Mouse (Mus musculus): Measurements from ENCODE around the gene Ascl5. TPM values are rescaled to one million over a fixed set of nuclear protein-coding genes. Genes with fewer than 3 reads are reported as not detected.

Gene Ascl5
- total and polyA plus RNA-seq, 2 experiments = not detected

DNA sequence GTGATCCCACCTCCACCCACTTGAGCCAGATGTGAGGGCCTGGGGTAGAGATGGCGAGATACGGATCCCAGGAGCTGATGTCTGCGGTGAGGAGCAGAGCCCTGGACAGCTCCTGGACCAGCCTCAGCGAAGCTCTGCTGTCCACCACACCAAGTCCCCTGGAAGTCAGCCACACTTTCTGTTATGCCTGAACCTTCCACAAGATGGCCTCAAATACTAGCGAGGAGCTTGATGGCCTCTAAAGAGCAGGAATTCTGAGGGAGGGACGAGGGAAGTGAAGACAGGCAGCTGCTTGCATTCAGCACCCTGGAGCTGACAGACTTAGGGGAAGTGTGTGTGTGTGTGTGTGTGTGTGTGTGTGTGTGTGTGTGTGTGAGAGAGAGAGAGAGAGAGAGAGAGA lies 861 bp downstream of the Ascl5 start:
- H3K79me2 ChIP-seq (ENCODE audit: control insufficient read depth, insufficient read depth, low read length) = no peaks in the 10 kb centered on the region
- no peaks in the 10 kb centered on the region for H3K36me3 ChIP-seq (ENCODE audit: control insufficient read depth, insufficient read depth, low read length)
- 2% methylated on average over 6 of the region's 6 CpGs for WGBS
- no peak for TF ChIP-seq POLR2A (IDR thresholded peaks at IDR 0.05; ENCODE audit: extremely low read depth, insufficient read depth, low read length)
- peak; percentile 56 for TF ChIP-seq CTCF (IDR thresholded peaks at IDR 0.05; ENCODE audit: low read depth, low read length)
- H3K4me1 ChIP-seq (ENCODE audit: control insufficient read depth, insufficient read depth, low read length) = no peaks in the 10 kb centered on the region
- peak; percentile 61 for DNase-seq (ENCODE audit: extremely low read depth, low read depth, low spot score)
- H3K27me3 ChIP-seq (ENCODE audit: control insufficient read depth, insufficient read depth, low read length) = peaks cover 8% of the 10 kb centered on the region; the same call in 1 of the 2 replicates
- no peak overlapping the region for H3K9ac ChIP-seq (ENCODE audit: low read depth, low read length)
- H3K27ac ChIP-seq (replicated peaks; ENCODE audit: insufficient read depth, low read depth, low read length) = no peak overlapping the region
- H3K4me3 ChIP-seq (ENCODE audit: insufficient read depth, low read depth, low read length) = no peak overlapping the region

DNA sequence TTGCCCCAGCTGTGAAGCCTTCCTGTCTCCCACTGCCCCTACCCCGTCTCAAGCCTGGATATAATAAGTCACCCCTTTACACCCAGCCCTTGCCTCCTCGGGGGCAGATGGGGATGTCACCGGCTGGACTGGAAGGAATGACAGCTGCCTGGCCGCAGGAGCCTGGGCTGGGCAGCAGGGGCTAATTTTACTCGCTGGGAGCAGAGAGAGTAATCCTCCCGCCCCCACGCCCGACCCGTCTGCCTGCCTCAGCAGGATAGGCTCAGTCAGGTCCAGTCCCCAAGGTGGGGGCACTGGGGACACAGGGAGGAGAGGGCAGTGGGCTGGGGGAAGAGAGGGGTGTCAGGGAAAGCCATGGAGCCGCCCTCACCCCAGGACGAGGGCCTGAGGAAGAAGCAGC lies 1.9 kb downstream of the Ascl5 start, which contains the start of gene Cacna1s:
Gene Cacna1s (plus strand): TSS at position 204 of the 400 bp plus-strand sequence.
- H3K4me3 ChIP-seq (ENCODE audit: insufficient read depth, low read depth, low read length) = no peak within 1 kb of the TSS
- TF ChIP-seq CTCF (IDR thresholded peaks at IDR 0.05; ENCODE audit: low read depth, low read length) (no peak), POLR2A (IDR thresholded peaks at IDR 0.05; ENCODE audit: extremely low read depth, insufficient read depth, low read length) (no peak)
- peaks cover 8% of the 10 kb centered on the region; the same call in 1 of the 2 replicates for H3K27me3 ChIP-seq (ENCODE audit: control insufficient read depth, insufficient read depth, low read length)
- WGBS = 72% methylated on average over 11 of the region's 11 CpGs
- no peak within 1 kb of the TSS for H3K27ac ChIP-seq (replicated peaks; ENCODE audit: insufficient read depth, low read depth, low read length)
- no peak for DNase-seq (ENCODE audit: extremely low read depth, low read depth, low spot score)
- H3K79me2 ChIP-seq (ENCODE audit: control insufficient read depth, insufficient read depth, low read length) = no peaks in the 10 kb centered on the region
- H3K36me3 ChIP-seq (ENCODE audit: control insufficient read depth, insufficient read depth, low read length) = no peaks in the 10 kb centered on the region
- no peaks in the 10 kb centered on the region for H3K4me1 ChIP-seq (ENCODE audit: control insufficient read depth, insufficient read depth, low read length)
- no peak within 1 kb of the TSS for H3K9ac ChIP-seq (ENCODE audit: low read depth, low read length)

DNA sequence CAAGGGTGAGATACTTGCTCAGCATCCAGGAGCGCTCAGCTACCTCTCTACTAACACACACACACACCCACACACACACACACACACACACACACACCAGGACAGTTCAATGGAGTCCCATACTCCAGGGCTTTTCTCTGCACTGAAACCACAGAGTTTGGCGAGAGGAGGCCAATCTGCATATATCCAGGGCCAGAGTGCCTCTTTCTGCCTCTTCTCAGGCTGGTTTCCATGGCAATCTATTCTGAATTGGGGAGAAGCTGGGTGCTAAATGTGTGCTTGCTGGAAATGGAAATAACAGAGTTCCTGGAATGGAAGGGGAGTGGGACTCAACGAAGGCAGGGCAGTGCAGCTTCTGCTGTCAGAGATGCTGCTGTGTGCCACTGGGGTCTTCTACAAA lies 5.2 kb downstream of the Ascl5 start:
- H3K4me3 ChIP-seq (ENCODE audit: insufficient read depth, low read depth, low read length) = no peak overlapping the region
- H3K27me3 ChIP-seq (ENCODE audit: control insufficient read depth, insufficient read depth, low read length) = peaks cover 2% of the 10 kb centered on the region; the same call in 1 of the 2 replicates
- TF ChIP-seq CTCF (IDR thresholded peaks at IDR 0.05; ENCODE audit: low read depth, low read length) = no peak
- no peak for TF ChIP-seq POLR2A (IDR thresholded peaks at IDR 0.05; ENCODE audit: extremely low read depth, insufficient read depth, low read length)
- no peaks in the 10 kb centered on the region for H3K4me1 ChIP-seq (ENCODE audit: control insufficient read depth, insufficient read depth, low read length)
- H3K9ac ChIP-seq (ENCODE audit: low read depth, low read length) = no peak overlapping the region
- 91% methylated on average over 3 of the region's 3 CpGs for WGBS
- H3K36me3 ChIP-seq (ENCODE audit: control insufficient read depth, insufficient read depth, low read length) = no peaks in the 10 kb centered on the region
- no peaks in the 10 kb centered on the region for H3K79me2 ChIP-seq (ENCODE audit: control insufficient read depth, insufficient read depth, low read length)
- no peak for DNase-seq (ENCODE audit: extremely low read depth, low read depth, low spot score)
- H3K27ac ChIP-seq (replicated peaks; ENCODE audit: insufficient read depth, low read depth, low read length) = no peak overlapping the region

DNA sequence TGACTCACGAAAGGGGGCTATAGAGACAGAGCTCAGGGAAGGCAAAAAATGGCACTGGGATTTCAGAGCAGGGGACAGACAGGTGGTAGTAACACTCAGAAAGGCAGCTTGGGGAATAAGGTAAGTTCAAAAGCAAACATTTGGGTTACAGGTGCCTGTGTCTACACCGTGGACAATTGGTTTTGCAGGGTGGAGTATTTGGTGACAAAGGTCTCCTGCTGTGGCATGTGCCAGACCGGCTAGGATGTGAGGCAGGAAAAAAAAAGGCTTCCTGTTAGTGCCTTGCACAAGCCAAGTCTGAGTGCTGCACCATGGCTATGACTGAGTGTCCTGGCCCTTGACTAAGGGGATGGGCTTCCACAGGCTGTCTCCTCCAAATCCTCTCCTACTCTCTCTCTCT lies 8.0 kb downstream of the Ascl5 start:
- no peak overlapping the region for H3K27ac ChIP-seq (replicated peaks; ENCODE audit: insufficient read depth, low read depth, low read length)
- no peak overlapping the region for H3K4me3 ChIP-seq (ENCODE audit: insufficient read depth, low read depth, low read length)
- H3K27me3 ChIP-seq (ENCODE audit: control insufficient read depth, insufficient read depth, low read length) = no peaks in the 10 kb centered on the region
- H3K9ac ChIP-seq (ENCODE audit: low read depth, low read length) = no peak overlapping the region
- DNase-seq (ENCODE audit: extremely low read depth, low read depth, low spot score) = peak; percentile 49
- H3K36me3 ChIP-seq (ENCODE audit: control insufficient read depth, insufficient read depth, low read length) = no peaks in the 10 kb centered on the region
- TF ChIP-seq CTCF (IDR thresholded peaks at IDR 0.05; ENCODE audit: low read depth, low read length) = no peak
- TF ChIP-seq POLR2A (IDR thresholded peaks at IDR 0.05; ENCODE audit: extremely low read depth, insufficient read depth, low read length) = no peak
- no peaks in the 10 kb centered on the region for H3K79me2 ChIP-seq (ENCODE audit: control insufficient read depth, insufficient read depth, low read length)
- H3K4me1 ChIP-seq (ENCODE audit: control insufficient read depth, insufficient read depth, low read length) = no peaks in the 10 kb centered on the region
- 14% methylated on average over 3 of the region's 3 CpGs for WGBS

DNA sequence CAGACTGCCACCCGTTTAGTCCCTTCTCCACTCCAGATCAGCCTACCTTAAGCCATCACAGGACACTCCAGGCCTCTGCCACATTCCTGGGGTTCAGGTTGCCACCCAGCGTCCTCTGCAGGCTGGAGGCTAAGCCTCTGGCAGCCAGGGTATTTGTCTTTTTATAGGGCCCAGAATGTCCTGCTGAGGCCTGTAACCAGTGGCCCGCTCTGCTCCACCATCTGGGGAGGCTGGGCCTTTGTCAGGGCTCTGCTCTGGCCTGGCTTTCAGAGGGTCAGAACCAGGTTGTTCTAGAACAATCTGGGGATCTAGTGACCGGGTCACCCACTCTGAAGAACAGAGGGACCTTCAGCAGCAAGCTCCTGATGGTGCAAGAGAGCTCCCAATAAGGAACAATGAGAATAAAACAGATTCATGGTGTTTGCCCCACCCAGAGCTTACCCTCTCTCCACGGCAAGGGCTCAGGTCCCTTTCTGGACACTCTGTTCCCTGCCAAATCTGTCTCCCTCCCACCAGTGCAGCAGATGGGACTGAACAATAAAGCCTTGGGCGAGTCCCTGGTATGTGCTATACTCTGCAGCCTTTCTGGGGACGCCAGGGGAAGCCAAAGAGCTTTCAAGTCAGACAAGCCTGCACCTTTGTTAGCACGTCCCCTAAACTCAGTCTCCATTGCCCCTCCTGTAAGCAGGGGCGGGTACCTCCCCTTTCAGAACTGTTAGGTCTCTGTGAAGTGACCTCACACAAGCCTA lies 10.6 kb downstream of the Ascl5 start:
- TF ChIP-seq POLR2A (IDR thresholded peaks at IDR 0.05; ENCODE audit: extremely low read depth, insufficient read depth, low read length) (no peak), CTCF (IDR thresholded peaks at IDR 0.05; ENCODE audit: low read depth, low read length) (no peak)
- Histone ChIP-seq H3K9ac (ENCODE audit: low read depth, low read length) (no peak overlapping the region), H3K27ac (replicated peaks; ENCODE audit: insufficient read depth, low read depth, low read length) (no peak overlapping the region), H3K27me3 (ENCODE audit: control insufficient read depth, insufficient read depth, low read length) (no peaks in the 10 kb centered on the region), H3K4me3 (ENCODE audit: insufficient read depth, low read depth, low read length) (no peak overlapping the region), H3K4me1 (ENCODE audit: control insufficient read depth, insufficient read depth, low read length) (no peaks in the 10 kb centered on the region), H3K79me2 (ENCODE audit: control insufficient read depth, insufficient read depth, low read length) (no peaks in the 10 kb centered on the region), H3K36me3 (ENCODE audit: control insufficient read depth, insufficient read depth, low read length) (no peaks in the 10 kb centered on the region)
- 77% methylated on average over 9 of the region's 9 CpGs for WGBS
- no peak for DNase-seq (ENCODE audit: extremely low read depth, low read depth, low spot score)

DNA sequence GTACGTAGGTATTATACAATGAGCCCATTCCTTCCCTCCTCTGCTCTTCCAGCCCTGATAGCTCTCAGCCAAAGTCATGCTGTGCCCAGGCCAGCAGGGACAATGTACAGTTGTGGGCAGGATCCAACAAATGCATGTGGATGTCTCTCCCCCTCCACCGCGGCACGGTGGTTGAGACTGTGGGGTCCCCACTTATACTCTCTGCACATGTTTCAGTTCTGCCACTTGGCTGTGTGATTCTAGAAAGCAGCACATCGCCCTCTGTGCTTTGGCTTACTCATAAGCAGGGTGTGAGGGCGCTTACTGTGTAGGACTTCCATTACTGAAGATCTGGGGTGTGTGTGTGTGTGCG lies 11.2 kb downstream of the Ascl5 start:
- WGBS = 96% methylated on average over 7 of the region's 7 CpGs

More for the DNA sequence above, 11.2 kb downstream of the Ascl5 start:
- no peaks in the 10 kb centered on the region for H3K27me3 ChIP-seq (ENCODE audit: control insufficient read depth, insufficient read depth, low read length)
- no peaks in the 10 kb centered on the region for H3K36me3 ChIP-seq (ENCODE audit: control insufficient read depth, insufficient read depth, low read length)
- no peak overlapping the region for H3K9ac ChIP-seq (ENCODE audit: low read depth, low read length)
- no peak overlapping the region for H3K27ac ChIP-seq (replicated peaks; ENCODE audit: insufficient read depth, low read depth, low read length)
- H3K4me1 ChIP-seq (ENCODE audit: control insufficient read depth, insufficient read depth, low read length) = no peaks in the 10 kb centered on the region
- no peak for DNase-seq (ENCODE audit: extremely low read depth, low read depth, low spot score)
- TF ChIP-seq POLR2A (IDR thresholded peaks at IDR 0.05; ENCODE audit: extremely low read depth, insufficient read depth, low read length) (no peak), CTCF (IDR thresholded peaks at IDR 0.05; ENCODE audit: low read depth, low read length) (no peak)
- H3K79me2 ChIP-seq (ENCODE audit: control insufficient read depth, insufficient read depth, low read length) = no peaks in the 10 kb centered on the region
- H3K4me3 ChIP-seq (ENCODE audit: insufficient read depth, low read depth, low read length) = no peak overlapping the region

All from liver, adult 2 months (tissue).